Mouse (Mus musculus) lung, postnatal 0 days (tissue): ENCODE measurements around the gene Ston2.

Experiments
- CTCF ChIP-seq: IDR thresholded peaks from 2 replicates; pipeline ENCODE4 v1.5.1; 2016; ENCODE audit warnings: antibody characterized with exemption, mild to moderate bottlenecking
- EP300 ChIP-seq: IDR thresholded peaks from 2 replicates; pipeline ENCODE4 v1.6.1; 2016; ENCODE audit warnings: antibody characterized with exemption, mild to moderate bottlenecking, control low read depth

- TF ChIP-seq CTCF (no peak), EP300 (no peak)
Measured at GRCm38 (mm10) chr12:91780531-91780930, 7.7 kb downstream of the Ston2 start.
